Mouse (Mus musculus): ENCODE measurements around the gene Serpinb9.
"Not testable (repeated sequence)": the region's sequence is repeated elsewhere in the genome, so short reads cannot be mapped to it uniquely, and the experiment has no call there.

Serpinb9 gene

DNA sequence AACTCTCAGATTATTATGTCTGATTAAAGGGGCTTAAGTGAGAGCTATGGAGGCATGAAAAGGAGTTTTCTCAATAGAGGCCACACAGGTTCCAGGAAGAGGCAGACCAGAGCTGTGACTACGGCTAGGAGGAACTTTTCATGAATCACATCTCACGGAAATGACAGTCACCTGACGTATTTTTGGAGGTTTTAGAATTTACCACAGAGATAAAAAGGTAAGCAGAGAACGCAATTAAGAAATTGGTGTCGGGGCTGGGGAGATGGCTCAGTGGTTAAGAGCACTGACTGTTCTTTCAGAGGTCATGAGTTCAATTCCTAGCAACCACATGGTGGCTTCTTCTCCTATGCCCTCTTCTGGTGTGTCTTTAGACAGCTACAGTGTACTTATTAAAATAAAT lies 1.7 kb upstream of the Serpinb9 start:
- DNase-seq (ENCODE audit: low spot score in 2 of 2), result no peak

- DNase-seq (ENCODE audit: low spot score in 2 of 2), result peak in 1 of 2 experiments; percentile 58
Observed at GRCm38 (mm10) chr13:33003523-33004413, 718 bp downstream of the Serpinb9 start.

GRCm38 (mm10) chr13:33004414-33005105 lies 1.5 kb downstream of the Serpinb9 start:
- DNase-seq (ENCODE audit: low spot score in 2 of 2), result peak; percentile 93

DNA sequence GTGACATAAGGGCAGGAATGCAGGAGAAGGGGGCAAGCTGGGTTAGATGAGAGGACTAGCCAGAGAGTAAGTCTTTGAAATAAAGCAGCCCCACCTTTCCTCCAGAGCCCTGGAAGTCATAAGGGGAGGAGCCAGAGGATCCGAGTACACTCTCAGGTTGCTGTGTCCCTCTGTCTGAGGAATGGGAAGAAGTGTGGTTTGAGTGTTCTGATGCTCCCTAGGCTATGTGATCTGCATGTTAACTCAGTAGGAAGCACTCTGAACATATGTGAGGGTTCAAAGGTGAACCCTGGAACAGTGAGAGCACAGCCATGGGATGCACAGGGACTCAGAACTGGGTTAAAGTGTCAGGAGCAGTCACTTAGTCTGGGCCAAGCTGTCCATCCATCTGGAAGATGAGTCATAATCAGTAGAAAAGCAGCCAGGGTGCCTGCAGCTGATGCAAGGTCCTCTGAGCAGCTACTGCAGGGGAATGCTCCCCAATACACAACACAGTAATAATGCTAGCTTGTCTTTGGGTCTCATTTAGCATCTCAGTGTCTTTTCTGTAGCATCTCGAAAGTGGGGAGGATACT lies 2.5 kb downstream of the Serpinb9 start:
- no peak for DNase-seq (ENCODE audit: low spot score in 2 of 2)

- no peak for DNase-seq (ENCODE audit: low spot score in 2 of 2)
Observed at GRCm38 (mm10) chr13:33006555-33006954, 3.5 kb downstream of the Serpinb9 start.

DNA sequence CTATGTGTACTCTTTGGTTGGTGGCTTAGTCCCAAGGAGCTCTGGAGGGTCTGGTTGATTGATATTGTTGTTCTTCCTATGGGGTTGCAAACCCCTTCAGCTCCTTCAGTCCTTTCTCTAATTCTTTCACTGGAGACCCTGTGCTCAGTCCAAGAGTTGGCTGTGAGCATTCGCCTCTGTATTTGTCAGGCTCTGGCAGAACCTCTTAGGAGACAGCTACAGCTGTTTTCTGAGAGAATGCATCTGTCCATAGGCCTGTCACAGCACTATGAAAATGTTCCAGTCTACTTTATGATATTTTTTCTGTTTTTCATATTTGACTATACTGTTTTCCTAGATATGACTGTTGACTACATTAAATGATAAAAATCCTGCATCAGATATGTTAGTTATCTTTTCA lies 9.3 kb downstream of the Serpinb9 start:
- no peak for DNase-seq (ENCODE audit: low spot score in 2 of 2)

DNA sequence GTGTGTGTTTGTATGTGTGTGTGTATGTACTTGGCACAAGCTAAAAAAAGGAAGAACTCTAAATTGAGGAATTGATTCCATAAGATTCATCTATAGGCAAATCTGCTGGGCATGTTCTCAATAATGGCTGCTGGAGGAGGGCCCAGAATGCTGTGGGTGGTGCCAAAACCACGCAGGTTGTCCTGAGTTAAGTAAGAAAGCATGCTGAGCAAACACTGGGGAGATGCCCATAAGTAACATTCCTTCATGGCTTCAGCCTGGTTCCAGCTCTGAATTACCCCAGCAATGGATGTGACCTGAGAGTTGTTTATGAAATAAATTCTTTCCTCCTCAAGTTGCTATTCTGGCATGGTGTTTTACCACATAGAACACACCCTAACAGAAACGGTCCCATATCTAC lies 10.2 kb downstream of the Serpinb9 start:
- no peak for DNase-seq (ENCODE audit: low spot score in 2 of 2)

DNA sequence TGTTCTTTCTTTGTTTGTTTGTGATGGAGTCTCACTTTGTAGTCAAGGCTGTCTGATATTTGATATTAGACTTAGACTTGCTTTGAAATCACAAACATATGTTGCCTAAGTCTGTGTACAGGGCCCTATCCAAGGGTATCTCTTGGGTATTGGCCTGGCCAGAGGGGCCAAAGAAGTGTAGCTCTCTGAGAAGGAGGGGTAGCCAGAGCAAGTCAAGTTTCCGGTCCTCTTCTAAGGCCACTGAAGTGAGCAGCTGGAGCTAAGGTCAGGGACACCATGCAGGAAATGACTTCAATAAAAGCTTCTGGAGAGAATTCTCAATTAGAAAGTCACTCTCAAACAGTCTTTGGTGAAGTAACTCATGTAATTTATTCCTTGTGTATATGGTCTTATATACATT lies 19.3 kb downstream of the Serpinb9 start:
- DNase-seq (ENCODE audit: low spot score in 2 of 2), result no peak

DNA sequence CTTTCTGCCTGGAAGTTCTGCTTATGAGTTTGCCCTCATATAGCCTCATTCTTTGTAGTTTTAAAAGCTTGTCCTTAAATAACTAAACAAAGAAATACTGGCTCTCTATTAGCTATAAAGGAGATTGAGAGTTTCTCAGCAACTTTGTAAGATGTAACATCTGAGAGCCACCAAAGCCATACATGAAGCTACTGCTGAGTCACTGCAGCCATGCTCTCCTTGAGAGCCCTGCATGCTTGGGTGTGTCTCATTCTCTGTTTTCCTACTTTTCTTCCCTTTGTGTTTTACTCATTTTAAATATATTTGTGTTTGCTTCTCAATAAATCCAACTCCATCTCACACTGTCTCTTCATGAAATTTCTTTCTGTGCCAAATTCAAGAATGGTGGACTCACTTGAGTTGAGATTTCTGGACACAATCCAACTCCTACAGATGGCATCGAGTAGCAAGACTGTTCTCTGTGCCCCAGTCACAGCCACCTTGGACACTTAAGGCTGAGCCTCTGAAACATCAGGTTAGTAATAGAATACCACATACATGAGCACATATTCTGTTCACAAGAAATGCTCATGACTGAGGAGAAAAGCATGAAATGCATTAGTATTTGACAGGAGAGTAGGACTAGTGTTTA lies 23.5 kb downstream of the Serpinb9 start:
- no peak for DNase-seq (ENCODE audit: low spot score in 2 of 2)

DNA sequence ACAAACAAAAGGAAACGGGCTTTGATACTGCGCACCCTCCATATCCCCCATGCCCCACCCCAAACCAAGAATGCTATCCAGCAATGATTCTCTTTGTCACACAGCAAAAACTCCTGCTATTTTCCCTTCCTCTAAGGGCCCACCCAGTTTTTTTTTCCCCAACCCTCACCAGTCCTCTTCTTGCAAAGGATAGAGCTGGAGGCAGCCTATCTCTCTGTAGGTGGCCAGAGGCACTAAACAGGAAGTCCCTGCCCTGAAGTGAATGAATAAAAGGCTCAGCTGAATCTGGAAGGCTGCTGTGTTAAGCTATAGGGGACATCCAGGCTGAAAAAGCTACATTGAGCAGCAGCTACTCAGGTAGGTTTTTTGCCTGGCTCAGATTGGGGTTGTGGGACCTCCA lies 24.2 kb downstream of the Serpinb9 start, which contains the start of gene Serpinb9b:
Gene Serpinb9b (plus strand): TSS at position 173 of the 400 bp plus-strand sequence.
- DNase-seq (ENCODE audit: low spot score in 2 of 2), result no peak

DNA sequence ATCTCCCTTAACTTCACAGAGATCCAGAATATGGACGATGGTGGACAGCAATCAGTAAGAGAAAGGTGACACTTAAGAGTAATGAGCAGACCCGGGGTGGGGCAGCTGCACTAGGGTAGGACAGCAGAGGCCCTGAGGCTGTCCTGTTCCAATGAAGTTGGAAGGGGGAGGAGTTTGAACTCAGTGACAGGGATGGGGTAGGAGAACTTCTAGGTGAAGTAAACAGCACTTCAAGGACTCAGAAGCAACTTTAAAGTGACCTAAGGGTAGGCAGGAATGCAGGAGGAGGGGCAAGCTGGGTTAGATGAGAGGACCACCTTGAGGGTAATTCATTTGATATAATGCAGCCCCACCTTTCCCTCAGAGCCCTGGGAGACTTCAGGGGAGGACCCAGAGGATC lies 25.1 kb downstream of the Serpinb9 start:
- DNase-seq (ENCODE audit: low spot score in 2 of 2), result no peak

DNA sequence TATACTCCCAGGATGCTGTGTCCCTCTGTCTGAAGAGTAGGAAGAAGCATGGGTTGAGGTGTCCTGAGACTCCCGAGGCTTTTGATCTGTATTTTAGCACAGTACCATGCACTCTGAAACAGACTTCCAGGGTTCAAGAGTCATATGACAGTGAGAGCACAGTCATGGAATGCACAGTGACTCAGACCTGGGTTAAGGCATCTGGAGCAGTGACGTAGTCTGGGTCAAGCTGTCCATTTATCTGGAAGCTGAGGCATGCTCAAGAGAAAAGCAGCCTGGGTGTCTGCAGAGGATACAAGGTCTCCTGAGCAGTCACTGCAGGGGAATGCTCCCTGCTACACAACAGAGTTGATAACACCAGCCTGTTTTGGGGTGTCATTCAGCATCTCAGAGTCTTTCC lies 25.5 kb downstream of the Serpinb9 start:
- DNase-seq (ENCODE audit: low spot score in 2 of 2), result no peak

DNA sequence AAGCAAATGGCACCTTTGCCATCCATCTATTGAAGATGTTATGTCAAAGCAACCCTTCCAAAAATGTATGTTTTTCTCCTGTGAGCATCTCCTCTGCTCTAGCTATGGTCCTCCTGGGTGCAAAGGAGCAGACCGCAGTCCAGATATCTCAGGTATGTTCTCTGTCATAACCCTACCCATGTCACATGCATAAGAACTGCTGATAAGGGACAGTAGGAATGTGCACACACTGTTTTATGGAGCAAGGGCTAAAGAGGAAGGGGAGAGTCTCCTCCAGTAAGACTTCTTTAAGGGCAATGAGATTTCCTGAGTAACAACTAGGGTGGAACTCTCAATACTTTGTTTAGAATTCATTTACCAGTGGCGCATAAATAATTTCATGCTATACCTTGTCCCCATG lies 26.4 kb downstream of the Serpinb9 start:
- not testable (repeated sequence) for DNase-seq (ENCODE audit: low spot score in 2 of 2)

GRCm38 (mm10) chr13:33030281-33030680 lies 27.2 kb downstream of the Serpinb9 start:
- DNase-seq (ENCODE audit: low spot score in 2 of 2), result no peak

- DNase-seq (ENCODE audit: low spot score in 2 of 2), result no peak
Observed at GRCm38 (mm10) chr13:33035506-33035905, 32.5 kb downstream of the Serpinb9 start.

GRCm38 (mm10) chr13:33043542-33043941 lies 40.5 kb downstream of the Serpinb9 start:
- no peak for DNase-seq (ENCODE audit: low spot score in 2 of 2)

GRCm38 (mm10) chr13:33047234-33047633 lies 44.2 kb downstream of the Serpinb9 start:
- DNase-seq (ENCODE audit: low spot score in 2 of 2), result no peak

- DNase-seq (ENCODE audit: low spot score in 2 of 2), result no peak
Observed at GRCm38 (mm10) chr13:33048187-33048586, 45.1 kb downstream of the Serpinb9 start.

GRCm38 (mm10) chr13:33051697-33052096 lies 48.6 kb downstream of the Serpinb9 start:
- DNase-seq (ENCODE audit: low spot score in 2 of 2), result no peak

- no peak for DNase-seq (ENCODE audit: low spot score in 2 of 2)
Observed at GRCm38 (mm10) chr13:33063048-33063447, 60.0 kb downstream of the Serpinb9 start.
